Mouse (Mus musculus) spleen, adult 10 weeks (tissue): ENCODE data around the gene Slc10a6. TPM values are rescaled to one million over a fixed set of nuclear protein-coding genes. Genes with fewer than 3 reads are reported as not detected.

Experiments
- polyA plus RNA-seq: library from polyadenylated mRNA; stranded (reverse); fragments of 350-450 nt; fragmentation: Illumina TruSeq; extraction: RNeasy Lipid Tissue Mini Kit (QIAGEN cat#74804); gene quantifications from one replicate; pipeline ENCODE4 v1.2.3, GENCODE M21; 2015; ENCODE audit warnings: low replicate concordance; ENCODE audit not compliant: insufficient read depth

Slc10a6 gene
- polyA plus RNA-seq, result 1.9 TPM

GRCm38 (mm10) chr5:103629111-103629764, at the start of gene Slc10a6:
Slc10a6 (minus strand) TSS chr5:103629403.

GRCm38 (mm10) chr5:103655346-103656118, 26.3 kb upstream of the Slc10a6 start, which contains the start of gene 1700016H13Rik:
1700016H13Rik (minus strand) TSS chr5:103656010.

Other genes with a start within 250 kb of the Slc10a6 start
- 3.3 TPM for gene Ptpn13, start 204.2 kb downstream of the Slc10a6 start, polyA plus RNA-seq
- gene 1700016H13Rik, start 26.6 kb upstream of the Slc10a6 start, polyA plus RNA-seq, result not detected
- gene Aff1, start 63.0 kb upstream of the Slc10a6 start, polyA plus RNA-seq, result 40.6 TPM